Mouse (Mus musculus) megakaryocyte progenitor cell, adult 5-6 weeks (primary cell): ENCODE data around the gene Nr4a2. TPM values are rescaled to one million over a fixed set of nuclear protein-coding genes. Genes with fewer than 3 reads are reported as not detected.

Experiments
- ATAC-seq: replicated peaks from 2 replicates; pipeline ENCODE4 v1.8.0; 2016; ENCODE audit warnings: mild to moderate bottlenecking, moderate TSS enrichment, inconsistent platforms; ENCODE audit not compliant: poor library complexity
- total RNA-seq, 2 experiments: library from RNA; stranded (forward) in 1 of 2; stranded (reverse) in 1 of 2; fragments of 157-497, 149-512 nt in 1 of 2; fragments of 200-1000 nt in 1 of 2; gene quantifications; 2 replicates each; pipeline versions ENCODE4 v1.2.3 to v1.2.4; 2015 to 2017

The Nr4a2 gene
- total RNA-seq, 2 experiments from 2014 or later, result 1.9 to 6.4 TPM

GRCm38 (mm10) chr2:57112949-57113348 is 10.9 kb downstream of the Nr4a2 start:
- no peak for ATAC-seq

GRCm38 (mm10) chr2:57111791-57112538 is 11.8 kb downstream of the Nr4a2 start:
- ATAC-seq, result no peak

DNA sequence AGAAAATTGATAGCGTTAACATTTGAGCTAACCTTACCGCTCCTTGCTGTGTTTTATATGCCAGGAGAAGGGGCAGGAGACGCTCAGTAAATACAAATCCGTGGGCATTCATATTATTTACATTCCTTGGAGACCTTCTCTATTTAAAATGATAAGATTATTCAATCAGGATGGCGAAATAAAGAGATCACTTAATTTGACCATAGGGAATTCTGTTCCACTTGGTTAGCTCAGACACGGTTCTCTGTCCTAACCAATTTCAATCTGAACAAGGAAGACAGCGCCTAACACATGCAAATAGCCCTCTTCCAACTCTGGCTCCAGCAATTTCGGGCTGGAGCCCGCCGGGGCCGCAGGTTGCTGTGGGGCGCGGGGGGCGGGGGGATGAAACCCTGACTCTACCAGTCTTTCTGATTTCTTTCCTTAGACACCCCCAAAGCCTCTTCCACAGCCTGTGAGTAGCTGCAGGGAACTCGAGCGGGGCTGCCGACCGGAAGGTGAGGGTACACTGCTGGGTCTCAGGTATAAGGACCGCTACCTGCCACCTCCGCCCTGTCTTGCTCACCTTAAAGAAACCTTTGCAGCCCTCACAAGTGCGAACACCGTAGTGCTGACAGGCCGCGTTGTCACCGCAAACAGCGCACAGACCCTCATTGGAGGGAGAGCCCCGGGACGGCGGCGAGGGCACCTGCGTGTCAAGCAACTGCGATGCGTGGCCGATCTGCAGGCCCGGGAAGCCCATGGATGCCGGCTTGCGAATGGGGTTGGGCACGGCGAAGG is 12.6 kb downstream of the Nr4a2 start:
- ATAC-seq, result no peak

GRCm38 (mm10) chr2:57110401-57110800 is 13.4 kb downstream of the Nr4a2 start:
- no peak for ATAC-seq

DNA sequence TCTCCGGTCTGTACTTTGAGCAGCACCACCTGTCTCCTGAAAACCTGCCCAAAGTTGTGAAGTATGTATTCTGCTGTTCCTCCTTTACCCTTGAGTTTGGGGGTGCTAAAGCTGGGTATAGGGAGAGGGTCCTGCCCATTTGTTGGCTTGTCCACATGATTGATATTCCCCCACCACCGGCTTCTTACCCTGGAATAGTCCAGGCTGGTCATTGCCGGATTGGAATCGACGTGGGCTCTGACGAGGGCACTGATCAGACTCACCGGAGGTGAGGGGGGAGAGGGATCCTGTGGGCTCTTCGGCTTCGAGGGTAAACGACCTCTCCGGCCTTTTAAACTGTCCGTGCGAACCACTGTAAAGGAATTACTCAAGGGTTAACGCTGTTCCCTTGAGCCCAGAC is 13.9 kb downstream of the Nr4a2 start:
- no peak for ATAC-seq

GRCm38 (mm10) chr2:57109301-57109700 is 14.5 kb downstream of the Nr4a2 start:
- no peak for ATAC-seq

GRCm38 (mm10) chr2:57108349-57108930 is 15.4 kb downstream of the Nr4a2 start:
- ATAC-seq, result peak; percentile 27

- no peak for ATAC-seq
Observed at GRCm38 (mm10) chr2:57105401-57105800, 18.4 kb downstream of the Nr4a2 start.

DNA sequence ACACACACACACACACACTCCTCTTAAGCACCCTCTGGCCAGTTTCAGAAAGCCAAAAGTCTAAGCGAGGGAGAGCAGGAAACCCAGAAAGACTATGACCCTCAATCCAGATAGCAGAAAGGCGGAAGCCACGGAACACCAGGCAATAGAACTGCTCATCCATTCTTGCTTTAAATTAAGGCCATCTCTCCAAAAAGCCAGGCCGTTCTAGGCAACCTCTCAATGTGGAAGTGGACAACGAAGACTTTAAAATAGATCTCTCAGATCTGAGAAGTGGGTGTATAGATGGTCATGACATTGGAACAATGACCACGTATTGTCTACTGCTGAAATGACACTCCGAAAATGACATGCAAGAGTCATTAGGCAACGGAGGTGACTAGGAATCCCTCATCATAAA is 19.1 kb downstream of the Nr4a2 start:
- no peak for ATAC-seq

DNA sequence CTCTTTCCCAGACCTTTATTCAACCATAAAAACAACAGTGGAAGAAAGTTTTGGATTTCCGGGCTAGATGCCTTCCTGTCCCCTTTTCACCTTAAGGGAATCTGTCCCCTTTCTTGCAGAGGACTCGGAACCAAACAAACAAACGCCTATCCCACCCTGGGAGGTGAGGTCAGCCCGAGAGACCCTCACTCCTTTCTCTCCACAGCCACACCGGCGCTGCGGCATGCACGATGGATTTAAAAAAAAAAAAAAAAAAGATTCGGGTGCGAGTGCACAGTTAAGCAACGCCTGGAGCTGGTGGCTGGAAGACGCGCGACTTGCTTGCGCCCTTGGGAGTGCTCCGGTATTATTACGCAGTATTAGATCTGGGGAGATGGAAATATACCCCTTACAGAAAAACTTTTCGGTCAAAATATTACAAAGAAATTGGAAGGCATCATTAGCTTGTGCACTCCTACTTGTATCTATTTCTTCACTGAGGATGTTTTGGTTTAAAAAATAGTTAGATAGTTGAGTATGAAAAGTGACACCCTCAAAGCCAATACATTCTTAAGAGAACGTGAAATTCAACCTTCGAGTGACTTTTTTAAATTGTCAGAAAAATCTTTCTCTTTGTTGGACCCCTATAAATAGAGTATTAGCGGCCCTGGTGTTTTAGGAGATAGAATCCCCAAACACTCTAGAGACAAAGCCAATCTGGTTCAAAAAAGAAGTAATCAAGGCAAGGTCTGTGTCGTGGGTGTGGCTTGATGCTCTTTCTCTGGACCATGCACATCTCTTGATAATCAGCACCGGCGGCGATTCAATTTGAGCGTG is 19.8 kb downstream of the Nr4a2 start:
- ATAC-seq, result no peak

- ATAC-seq, result peak; percentile 42
Observed at GRCm38 (mm10) chr2:57102856-57103844, 20.7 kb downstream of the Nr4a2 start.

- peak; percentile 50 for ATAC-seq
Observed at GRCm38 (mm10) chr2:57102091-57102855, 21.5 kb downstream of the Nr4a2 start.

- no peak for ATAC-seq
Observed at GRCm38 (mm10) chr2:57100241-57100640, 23.6 kb downstream of the Nr4a2 start.

GRCm38 (mm10) chr2:57072452-57072851 is 51.4 kb downstream of the Nr4a2 start:
- no peak for ATAC-seq

- ATAC-seq, result no peak
Observed at GRCm38 (mm10) chr2:57063480-57063879, 60.3 kb downstream of the Nr4a2 start.
